Mouse (Mus musculus) heart, adult 8-10 months (tissue): ENCODE results near the gene Gm20532. TPM values are rescaled to one million over a fixed set of nuclear protein-coding genes. Genes with fewer than 3 reads are reported as not detected.

Source experiments
- DNase-seq: peaks from one replicate; pipeline ENCODE4 v3.0.0; 2022; ENCODE audit warnings: low spot score
- total RNA-seq, 4 experiments: library from RNA; stranded (reverse); gene quantifications; 2 replicates each; pipeline ENCODE4 v1.2.4; 2022

The Gm20532 gene
- total RNA-seq, 4 experiments from 2014 or later = not detected

- DNase-seq = no peak
Measured at GRCm38 (mm10) chr2:26595725-26596435, 9.4 kb downstream of the Gm20532 start.

GRCm38 (mm10) chr2:26596898-26597297 is 10.5 kb downstream of the Gm20532 start:
- DNase-seq = no peak

DNA sequence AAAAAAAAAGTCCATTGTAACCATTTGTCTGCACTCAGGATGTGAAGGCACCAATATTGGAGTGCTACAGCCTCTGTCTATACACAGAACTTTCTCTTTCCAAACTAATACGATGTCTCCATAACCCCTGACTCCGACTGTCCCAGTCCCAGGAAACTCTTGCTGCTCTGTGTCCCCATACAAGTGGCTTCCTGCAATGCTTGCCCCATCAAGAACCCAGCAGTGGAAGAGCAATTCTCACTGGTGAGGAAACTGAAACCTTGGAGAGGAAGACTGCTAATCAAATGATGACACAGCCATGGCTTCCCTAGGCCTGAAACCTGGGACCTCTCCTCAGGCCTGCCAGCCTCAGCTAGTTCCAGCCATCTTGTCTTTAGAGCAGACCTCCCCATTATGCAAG is 11.4 kb downstream of the Gm20532 start:
- DNase-seq = no peak

- no peak for DNase-seq
Measured at GRCm38 (mm10) chr2:26598462-26598861, 12.0 kb downstream of the Gm20532 start.

DNA sequence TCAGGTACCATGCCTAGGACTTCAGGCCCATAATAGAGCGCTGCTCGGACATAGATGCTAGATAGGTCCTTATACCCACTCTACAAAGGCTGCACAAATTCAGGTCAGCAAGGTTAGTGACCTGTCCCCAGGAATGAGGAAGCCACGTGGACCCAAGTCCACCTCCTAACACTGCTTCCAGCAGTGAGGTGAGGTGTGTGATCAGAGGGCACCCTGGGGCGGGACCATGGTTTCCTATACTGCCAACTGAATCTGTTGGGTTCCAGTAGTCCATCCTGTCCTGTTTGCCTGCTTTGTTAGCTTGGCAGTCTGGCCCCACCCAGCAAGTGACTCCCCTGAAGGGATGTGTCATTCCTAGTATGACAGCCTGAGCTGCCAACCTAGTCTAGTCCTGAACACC is 13.5 kb downstream of the Gm20532 start:
- DNase-seq = no peak

- DNase-seq = no peak
Measured at GRCm38 (mm10) chr2:26600664-26601063, 14.2 kb downstream of the Gm20532 start.

DNA sequence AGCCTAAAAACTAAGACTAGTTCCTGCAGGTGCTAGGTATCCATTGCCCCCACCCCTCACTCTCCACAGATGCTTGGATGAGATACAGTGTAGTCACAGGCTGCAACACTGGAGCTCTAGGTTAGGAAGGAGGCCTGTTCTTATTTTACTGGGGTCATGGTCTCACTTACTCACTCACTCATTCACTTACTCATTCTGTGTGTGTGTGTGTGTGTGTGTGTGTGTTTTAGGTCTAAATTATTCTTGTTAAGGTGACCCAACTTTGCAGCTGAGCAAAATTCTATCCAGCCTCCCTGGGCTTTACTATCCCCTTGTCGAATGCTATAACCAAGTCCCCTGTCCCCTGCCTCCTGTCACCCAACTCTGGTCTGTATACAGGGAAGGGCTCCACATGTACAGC is 15.2 kb downstream of the Gm20532 start:
- DNase-seq = no peak

DNA sequence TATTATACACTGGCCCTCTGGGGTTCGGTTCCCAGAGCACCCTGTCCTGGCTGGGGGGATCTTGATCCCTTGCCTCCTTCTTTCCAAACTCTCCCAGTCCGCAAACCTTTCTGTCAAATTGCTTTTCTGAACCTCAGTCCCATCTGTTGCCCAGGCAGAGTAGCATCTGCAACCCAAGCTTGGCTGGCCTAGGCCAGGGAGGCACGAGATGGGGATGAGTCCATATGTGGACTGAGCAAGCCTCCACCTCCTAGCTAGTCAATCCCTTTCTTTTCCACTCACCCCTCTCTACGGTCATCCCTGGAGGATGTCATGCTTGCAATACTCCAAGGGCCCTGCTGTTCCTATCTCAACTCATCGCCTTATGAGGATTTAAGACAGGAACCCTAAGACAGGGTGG is 16.2 kb downstream of the Gm20532 start:
- DNase-seq = no peak

- no peak for DNase-seq
Measured at GRCm38 (mm10) chr2:26603159-26603558, 16.7 kb downstream of the Gm20532 start.

GRCm38 (mm10) chr2:26603720-26604671 is 17.6 kb downstream of the Gm20532 start, which contains the start of gene Agpat2:
Agpat2 (minus strand) TSS chr2:26604417.
- peak; percentile 69 for DNase-seq

DNA sequence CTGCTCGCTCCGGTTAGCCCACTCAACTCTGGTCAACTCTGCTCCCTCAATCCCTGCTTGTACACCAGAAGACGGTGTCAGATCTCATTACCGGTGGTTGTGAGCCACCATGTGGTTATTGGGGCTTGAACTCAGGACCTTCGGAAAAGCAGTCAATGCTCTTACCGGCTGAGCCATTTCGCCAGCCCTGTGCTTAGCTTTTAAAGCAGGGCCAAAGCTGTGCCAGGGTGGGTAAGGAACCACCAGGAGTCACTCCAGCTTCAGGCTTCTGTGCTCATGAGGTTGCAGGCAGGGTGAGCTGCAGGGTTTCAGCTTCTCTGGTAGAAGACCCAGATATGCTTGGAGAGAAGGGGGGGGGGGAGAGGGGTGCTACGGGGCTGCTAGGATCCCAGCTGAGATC is 18.9 kb downstream of the Gm20532 start:
- DNase-seq = no peak

GRCm38 (mm10) chr2:26606579-26606978 is 20.1 kb downstream of the Gm20532 start:
- DNase-seq = no peak

DNA sequence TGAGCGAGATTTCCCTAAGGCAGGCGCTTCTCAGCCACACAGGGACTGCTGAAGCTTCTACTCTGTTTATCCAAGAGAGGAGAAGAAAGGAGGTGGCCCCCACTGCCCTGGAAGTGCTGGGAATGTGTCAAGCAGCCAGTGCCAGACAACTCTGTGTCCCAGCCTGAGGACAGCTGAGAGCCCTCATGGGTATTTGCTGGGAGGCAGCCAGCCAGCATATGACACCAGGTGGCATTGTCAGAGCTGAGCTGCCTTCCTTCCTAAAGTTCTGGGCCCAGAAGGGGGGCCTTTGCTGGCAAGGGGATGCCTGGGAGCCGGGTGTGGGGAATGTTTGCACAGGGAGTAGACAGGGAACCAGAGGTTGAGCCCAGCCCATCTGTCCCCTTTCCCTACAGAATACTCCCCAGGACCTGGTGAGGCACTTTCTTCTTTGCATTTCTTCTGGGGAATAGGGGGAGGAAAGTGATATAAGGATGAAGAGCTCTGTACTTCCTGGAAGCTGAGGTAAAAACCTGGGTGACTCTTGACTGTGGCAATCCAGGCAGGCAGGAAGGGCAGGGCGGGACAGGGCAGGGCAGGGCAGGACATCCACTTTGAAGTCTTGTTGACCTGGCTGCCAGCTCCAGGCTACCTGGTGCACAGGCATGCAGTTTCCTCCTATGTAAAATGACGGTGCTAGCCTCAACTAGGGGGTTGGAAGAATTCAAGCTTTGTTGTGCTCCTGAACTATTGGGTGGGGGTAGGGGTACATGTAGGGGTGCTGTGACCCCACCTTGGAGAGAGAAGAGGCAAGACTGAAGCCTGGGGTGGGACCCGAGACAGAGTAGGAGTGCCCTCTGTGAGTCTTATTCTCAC is 20.8 kb downstream of the Gm20532 start:
- peak; percentile 61 for DNase-seq

GRCm38 (mm10) chr2:26608781-26609180 is 22.3 kb downstream of the Gm20532 start:
- DNase-seq = no peak

DNA sequence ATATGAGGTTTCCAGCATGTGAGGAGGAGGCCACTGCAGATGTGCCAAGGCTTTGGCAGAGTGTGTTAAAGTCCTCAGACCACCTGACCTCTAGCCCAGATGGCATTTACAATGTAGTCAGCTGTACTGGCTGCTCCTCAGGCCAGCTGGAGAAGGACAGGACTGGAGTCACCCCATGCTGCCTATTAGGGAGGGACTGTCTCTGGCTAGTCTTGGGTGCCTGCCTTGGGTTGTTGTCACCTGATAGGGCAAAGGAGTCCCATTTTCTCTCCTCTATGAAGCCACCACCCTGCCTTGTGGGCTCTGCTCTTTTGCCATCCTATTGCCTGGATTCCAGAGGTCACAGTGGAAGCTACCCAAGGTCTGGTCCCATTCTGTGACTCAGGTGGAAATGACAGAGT is 22.8 kb downstream of the Gm20532 start:
- DNase-seq = peak; percentile 63

GRCm38 (mm10) chr2:26610526-26610925 is 24.1 kb downstream of the Gm20532 start:
- DNase-seq = no peak

DNA sequence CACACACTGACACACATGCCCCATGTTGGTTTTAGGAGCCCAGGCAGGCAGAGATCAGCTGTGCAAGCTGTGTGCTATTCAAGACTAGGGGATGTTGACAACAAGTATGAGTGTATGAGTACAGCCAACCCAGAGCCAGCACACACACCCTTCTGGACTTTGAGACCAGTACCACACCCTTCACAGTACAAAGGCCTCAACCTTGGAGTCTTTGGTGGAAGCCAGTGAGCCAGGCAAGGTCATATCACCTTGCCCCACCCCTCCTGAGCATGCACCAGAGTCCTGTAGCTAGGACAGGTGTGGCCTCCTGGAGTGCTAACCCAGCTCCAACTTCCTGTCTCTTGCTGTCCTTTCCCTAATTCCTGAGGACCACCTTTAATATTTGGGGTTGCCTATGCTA is 24.6 kb downstream of the Gm20532 start:
- DNase-seq = no peak

DNA sequence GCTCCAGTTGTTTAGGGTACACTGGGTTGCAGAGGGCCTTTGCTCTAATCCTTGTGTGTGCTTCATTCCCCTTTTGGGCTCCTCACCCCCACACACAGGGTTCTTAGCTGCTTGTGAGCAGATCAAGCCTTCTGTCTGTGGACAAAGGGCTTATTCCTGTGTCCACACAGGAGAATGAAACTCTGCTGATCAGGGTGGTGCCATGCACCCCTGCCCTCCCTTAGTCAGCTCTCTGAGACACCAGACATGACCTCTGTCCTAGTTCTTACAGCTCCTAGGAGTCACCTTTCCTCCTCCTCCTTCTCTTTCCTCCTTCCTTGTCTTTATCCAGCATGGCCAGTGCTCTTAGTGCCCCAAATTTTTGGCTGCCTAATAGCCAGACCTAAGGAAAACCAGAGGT is 25.5 kb downstream of the Gm20532 start:
- no peak for DNase-seq

GRCm38 (mm10) chr2:26614903-26615302 is 28.5 kb downstream of the Gm20532 start:
- no peak for DNase-seq

- no peak for DNase-seq
Measured at GRCm38 (mm10) chr2:26615459-26616124, 29.2 kb downstream of the Gm20532 start.

DNA sequence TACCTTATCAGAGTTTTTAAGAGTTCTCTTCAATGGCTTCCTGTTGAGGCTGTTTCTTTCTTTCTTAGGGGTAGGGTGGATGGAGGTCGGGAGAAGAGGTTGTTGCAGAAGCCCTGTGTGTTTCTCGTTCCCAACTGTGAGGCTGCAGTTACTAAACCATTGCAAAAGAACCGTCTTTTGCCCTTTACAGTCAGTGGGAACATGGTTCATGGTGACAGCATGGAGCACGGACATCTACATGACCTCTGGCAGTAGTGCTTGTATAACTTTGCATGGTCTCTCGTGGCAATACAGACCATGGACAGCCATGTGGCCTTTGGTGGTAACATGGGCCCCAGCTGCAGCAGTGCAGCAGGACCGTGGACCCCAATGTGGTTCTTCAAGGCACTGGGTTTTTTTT is 30.9 kb downstream of the Gm20532 start:
- no peak for DNase-seq
